Mouse (Mus musculus): ENCODE measurements around the gene Hint2. TPM values are rescaled to one million over a fixed set of nuclear protein-coding genes. Genes with fewer than 3 reads are reported as not detected.

The Hint2 gene
- total RNA-seq (2015), result 23.8 and 24.3 TPM in 2 replicates
- 24.6 and 27.9 TPM in 2 replicates for total RNA-seq (2017)

- ATAC-seq (ENCODE audit: poor library complexity, severe bottlenecking), result peak; percentile 96
Measured at GRCm38 (mm10) chr4:43656339-43657109, at the start of gene Hint2. Gene Hint2 (minus strand): TSS chr4:43656466.

- no peak for ATAC-seq (ENCODE audit: poor library complexity, severe bottlenecking)
Measured at GRCm38 (mm10) chr4:43705991-43706390, 49.7 kb upstream of the Hint2 start.

GRCm38 (mm10) chr4:43703851-43704250 is 47.6 kb upstream of the Hint2 start:
- ATAC-seq (ENCODE audit: poor library complexity, severe bottlenecking), result no peak

GRCm38 (mm10) chr4:43703439-43703838 is 47.2 kb upstream of the Hint2 start:
- no peak for ATAC-seq (ENCODE audit: poor library complexity, severe bottlenecking)

- no peak for ATAC-seq (ENCODE audit: poor library complexity, severe bottlenecking)
Measured at GRCm38 (mm10) chr4:43700707-43701106, 44.4 kb upstream of the Hint2 start, which contains the start of gene Olfr70. Gene Olfr70 (minus strand): TSS chr4:43700807.

- no peak for ATAC-seq (ENCODE audit: poor library complexity, severe bottlenecking)
Measured at GRCm38 (mm10) chr4:43696561-43696960, 40.3 kb upstream of the Hint2 start.

- no peak for ATAC-seq (ENCODE audit: poor library complexity, severe bottlenecking)
Measured at GRCm38 (mm10) chr4:43695249-43695671, 39.0 kb upstream of the Hint2 start.

GRCm38 (mm10) chr4:43694439-43695248 is 38.4 kb upstream of the Hint2 start:
- ATAC-seq (ENCODE audit: poor library complexity, severe bottlenecking), result no peak

GRCm38 (mm10) chr4:43693806-43694241 is 37.6 kb upstream of the Hint2 start:
- peak; percentile 82 for ATAC-seq (ENCODE audit: poor library complexity, severe bottlenecking)

- ATAC-seq (ENCODE audit: poor library complexity, severe bottlenecking), result no peak
Measured at GRCm38 (mm10) chr4:43691026-43691425, 34.8 kb upstream of the Hint2 start.

GRCm38 (mm10) chr4:43690021-43690420 is 33.8 kb upstream of the Hint2 start:
- no peak for ATAC-seq (ENCODE audit: poor library complexity, severe bottlenecking)

GRCm38 (mm10) chr4:43679416-43680043 is 23.3 kb upstream of the Hint2 start:
- no peak for ATAC-seq (ENCODE audit: poor library complexity, severe bottlenecking)

GRCm38 (mm10) chr4:43678541-43678940 is 22.3 kb upstream of the Hint2 start:
- ATAC-seq (ENCODE audit: poor library complexity, severe bottlenecking), result no peak

- no peak for ATAC-seq (ENCODE audit: poor library complexity, severe bottlenecking)
Measured at GRCm38 (mm10) chr4:43675608-43676007, 19.3 kb upstream of the Hint2 start.

GRCm38 (mm10) chr4:43674974-43675373 is 18.7 kb upstream of the Hint2 start:
- no peak for ATAC-seq (ENCODE audit: poor library complexity, severe bottlenecking)

- no peak for ATAC-seq (ENCODE audit: poor library complexity, severe bottlenecking)
Measured at GRCm38 (mm10) chr4:43673703-43674102, 17.4 kb upstream of the Hint2 start.

GRCm38 (mm10) chr4:43672070-43672469 is 15.8 kb upstream of the Hint2 start:
- ATAC-seq (ENCODE audit: poor library complexity, severe bottlenecking), result peak; percentile 59

- ATAC-seq (ENCODE audit: poor library complexity, severe bottlenecking), result peak; percentile 26; the same call in 1 of the 2 replicates
Measured at GRCm38 (mm10) chr4:43669428-43669794, 13.1 kb upstream of the Hint2 start.

- peak; percentile 95 for ATAC-seq (ENCODE audit: poor library complexity, severe bottlenecking)
Measured at GRCm38 (mm10) chr4:43668782-43669427, 12.6 kb upstream of the Hint2 start, which contains the start of the genes Tmem8b and Fam221b. Gene Tmem8b (plus strand): TSS chr4:43668971. Gene Fam221b (minus strand): TSS chr4:43669145.

- no peak for ATAC-seq (ENCODE audit: poor library complexity, severe bottlenecking)
Measured at GRCm38 (mm10) chr4:43666412-43666811, 10.1 kb upstream of the Hint2 start.

GRCm38 (mm10) chr4:43657146-43657545 is 880 bp upstream of the Hint2 start:
- ATAC-seq (ENCODE audit: poor library complexity, severe bottlenecking), result no peak

All from megakaryocyte, adult 5-6 weeks (primary cell).